Mouse (Mus musculus): ENCODE data around the gene Birc2.
"Not testable (repeated sequence)": the region's sequence is repeated elsewhere in the genome, so short reads cannot be mapped to it uniquely, and the experiment has no call there.

The Birc2 gene

DNA sequence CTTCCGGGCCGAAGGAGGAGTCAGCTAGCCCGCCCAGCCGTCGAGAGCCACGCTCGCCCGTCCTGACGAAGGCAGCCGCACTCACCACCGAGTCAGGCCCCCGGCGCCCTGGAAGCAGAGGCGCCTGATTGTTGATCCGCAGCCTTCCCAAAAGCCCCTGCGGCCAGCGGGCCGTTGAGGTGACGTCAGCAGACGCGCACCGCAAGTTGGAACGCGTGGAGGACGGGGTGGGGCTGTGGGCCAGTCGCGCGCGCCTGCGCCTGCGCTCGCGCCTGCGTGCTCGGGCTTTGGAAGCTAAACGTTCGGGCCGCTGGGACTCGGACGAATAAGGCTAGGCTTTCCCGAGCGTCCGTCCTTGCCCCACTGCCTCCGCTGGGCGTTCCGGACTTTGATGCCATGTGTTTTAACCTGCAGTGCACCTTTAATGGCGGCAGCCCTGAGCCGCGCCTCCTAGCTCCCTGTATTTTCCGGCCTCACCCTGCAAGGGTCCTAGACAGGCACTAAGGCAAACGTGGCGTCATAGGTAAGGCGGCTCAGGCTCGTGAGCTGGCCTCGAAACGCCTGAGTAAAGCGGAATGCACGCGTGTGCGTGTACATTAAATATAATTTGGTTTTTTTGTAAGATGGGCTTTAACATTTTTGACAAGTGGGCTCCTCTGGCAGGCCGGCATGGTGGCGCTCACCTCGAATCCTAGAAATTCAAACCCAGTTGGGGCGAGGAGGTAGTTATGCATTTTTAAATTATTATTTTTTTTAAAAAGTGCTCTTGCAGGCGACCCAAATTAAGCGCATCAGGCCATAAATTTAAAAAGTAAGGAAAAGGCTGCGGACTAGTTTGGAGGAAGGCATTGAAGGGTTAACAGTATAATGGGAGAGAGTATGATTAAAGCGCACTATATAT, at the start of gene Birc2:
Birc2 (minus strand) TSS at position 160 of the 901 bp plus-strand sequence.
- DNase-seq (ENCODE audit: low spot score) = peak; percentile 90

DNA sequence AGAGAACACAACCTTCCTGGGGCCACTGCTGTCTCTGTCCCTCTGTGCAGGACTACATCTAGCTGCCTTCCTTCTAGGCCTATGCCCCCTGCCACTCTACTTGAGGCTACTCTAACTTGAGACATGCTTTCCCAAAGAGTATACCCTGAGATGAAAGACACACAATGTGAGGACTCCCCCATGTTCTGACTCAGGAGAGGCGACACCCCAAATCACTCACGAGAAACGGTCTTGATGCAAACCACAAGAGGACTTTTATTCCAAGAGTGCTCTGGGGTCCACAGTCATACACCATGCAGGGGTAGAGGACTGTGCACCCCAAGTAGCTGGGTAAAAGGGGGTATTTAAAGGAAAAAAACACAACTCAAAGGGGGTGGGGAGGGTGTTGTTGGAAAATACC, 47.5 kb upstream of the Birc2 start:
- no peak for DNase-seq (ENCODE audit: low spot score)

GRCm38 (mm10) chr9:7882304-7882865, 45.5 kb upstream of the Birc2 start:
- DNase-seq (ENCODE audit: low spot score) = no peak

DNA sequence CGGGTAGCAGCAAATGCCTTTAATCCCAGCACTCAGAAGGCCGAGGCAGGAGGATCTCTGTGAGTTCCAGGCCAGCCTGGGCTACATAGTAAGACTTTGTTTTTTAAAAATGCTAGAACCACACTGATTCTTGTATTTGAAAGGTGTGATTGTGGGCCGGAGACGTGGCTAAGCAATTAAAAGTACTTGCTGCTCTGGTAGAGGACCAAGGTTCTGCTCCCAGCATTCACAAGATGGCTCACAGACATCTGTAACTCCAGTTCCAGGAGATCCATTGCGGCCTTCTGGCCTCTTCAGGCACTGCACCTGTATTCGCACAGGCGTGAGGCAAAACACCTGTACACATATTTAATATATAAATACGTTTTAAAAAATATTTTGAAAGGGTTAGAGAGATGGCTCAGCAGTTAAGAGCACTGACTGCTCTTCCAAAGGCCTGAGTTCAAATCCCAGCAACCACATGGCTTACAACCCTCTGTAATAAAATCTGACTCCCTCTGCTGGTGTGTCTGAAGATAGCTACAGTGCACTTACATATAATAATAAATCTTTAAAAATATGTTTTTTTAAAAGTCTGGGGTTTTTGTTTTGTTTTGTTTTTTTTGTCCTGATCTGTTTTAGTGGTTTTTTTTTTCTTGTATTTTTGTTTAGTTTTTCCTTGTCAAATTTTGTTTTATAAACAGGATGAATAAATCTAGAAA, 36.8 kb upstream of the Birc2 start:
- no peak for DNase-seq (ENCODE audit: low spot score)

DNA sequence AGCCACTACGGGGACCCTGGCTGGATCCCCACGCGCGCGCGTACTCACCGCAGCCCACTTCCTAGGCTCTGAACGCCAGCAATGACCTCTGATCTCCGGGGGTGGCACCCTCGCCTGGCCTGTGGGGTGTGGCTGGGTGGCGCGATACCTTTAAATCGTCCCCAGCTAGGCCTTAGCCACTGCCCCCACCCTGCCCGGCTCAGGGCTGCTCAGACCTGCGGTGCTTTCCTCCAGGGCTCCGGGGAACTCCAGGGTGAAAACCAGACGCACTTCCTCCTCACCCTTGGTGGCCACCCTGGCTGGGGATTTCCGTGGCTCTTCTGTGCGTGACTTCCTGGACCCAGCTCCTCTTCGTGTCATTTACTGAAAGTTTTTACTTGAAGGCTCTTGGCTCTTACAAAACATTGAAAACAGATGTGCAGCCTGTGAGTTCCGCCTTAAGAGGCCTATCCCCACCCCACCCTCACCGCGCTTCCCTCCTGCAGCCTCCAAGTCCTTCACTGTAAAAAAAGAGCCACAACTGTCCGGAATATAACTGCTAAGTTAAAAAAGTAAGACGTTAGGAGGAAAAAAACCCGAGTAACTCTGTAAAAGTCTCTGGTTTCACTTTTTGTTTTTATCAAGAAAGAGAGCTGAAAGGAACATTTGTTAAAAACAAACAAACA, 36.0 kb upstream of the Birc2 start, which contains the start of gene Birc3:
Birc3 (minus strand) TSS at position 412 of the 665 bp plus-strand sequence.
- DNase-seq (ENCODE audit: low spot score) = peak; percentile 14

DNA sequence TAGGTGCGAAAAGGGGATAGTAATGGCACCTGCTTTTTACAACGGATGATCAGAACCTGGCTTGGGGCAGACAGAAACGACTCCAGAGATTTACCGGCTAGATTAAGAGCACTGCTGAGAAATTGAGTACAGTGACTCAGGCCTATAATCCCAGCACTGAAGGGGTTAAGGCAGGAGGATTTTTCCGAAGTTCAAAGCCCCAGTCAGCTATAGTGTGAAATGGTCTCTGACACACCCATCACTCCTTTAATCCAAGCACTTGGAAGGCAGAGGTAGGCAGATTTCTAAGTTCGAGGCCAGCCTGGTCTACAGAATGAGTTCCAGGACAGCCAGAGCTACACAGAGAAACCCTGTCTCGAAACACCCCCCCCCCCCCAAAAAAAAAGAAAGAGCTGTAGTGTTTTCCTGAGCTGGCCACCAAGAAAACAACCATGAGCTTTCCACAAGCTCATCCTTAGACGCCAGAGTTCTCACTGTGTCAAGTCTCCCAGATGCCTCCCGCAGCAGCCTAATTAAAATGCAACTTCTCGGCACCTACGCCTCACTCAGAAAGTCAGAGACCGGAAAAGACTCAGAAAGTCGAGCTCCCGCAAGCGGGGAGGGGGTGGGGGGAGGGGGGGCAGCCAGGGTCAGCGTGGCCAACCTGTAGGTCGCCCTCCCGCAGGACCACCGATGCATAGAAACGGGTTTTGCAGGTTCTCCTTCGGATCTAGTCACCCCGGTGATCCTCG, 35.3 kb upstream of the Birc2 start:
- no peak for DNase-seq (ENCODE audit: low spot score)

DNA sequence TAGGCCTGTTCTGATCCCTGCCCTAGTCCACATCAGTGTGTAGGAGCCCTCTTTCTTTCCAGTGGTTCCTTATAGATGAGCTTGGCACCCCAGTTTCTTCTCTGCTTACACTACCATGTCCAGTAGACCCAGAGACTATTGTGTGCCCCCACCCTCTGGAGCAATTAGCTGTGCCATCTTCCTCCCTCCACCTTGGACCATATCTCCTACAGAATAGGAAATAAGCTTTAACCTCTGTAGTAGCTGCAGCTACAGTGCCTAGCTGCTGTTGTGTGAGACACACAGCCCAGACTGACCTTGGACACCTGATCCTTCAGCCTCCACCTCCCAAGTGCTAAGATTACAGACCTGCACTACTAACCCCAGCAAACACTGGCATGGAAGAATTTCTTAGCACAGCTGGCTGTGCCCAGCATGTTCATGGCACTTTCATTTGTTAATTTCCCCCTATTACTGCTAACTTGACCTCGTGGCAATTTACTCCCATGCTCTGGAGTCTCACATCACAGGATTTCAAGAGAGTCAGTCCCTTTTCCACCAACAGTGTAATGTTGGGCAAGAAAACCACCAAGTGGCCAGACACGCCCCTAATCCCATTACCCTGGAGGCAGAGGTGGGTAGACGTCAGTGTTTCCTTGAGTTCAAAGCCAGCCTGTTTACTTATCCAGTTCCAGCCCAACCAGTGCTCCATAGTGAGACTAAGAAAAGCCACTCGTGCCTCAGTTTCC, 34.6 kb upstream of the Birc2 start:
- DNase-seq (ENCODE audit: low spot score) = no peak

GRCm38 (mm10) chr9:7870556-7871315, 33.9 kb upstream of the Birc2 start:
- no peak for DNase-seq (ENCODE audit: low spot score)

- DNase-seq (ENCODE audit: low spot score) = no peak
Measured at GRCm38 (mm10) chr9:7868838-7869491, 32.1 kb upstream of the Birc2 start.

DNA sequence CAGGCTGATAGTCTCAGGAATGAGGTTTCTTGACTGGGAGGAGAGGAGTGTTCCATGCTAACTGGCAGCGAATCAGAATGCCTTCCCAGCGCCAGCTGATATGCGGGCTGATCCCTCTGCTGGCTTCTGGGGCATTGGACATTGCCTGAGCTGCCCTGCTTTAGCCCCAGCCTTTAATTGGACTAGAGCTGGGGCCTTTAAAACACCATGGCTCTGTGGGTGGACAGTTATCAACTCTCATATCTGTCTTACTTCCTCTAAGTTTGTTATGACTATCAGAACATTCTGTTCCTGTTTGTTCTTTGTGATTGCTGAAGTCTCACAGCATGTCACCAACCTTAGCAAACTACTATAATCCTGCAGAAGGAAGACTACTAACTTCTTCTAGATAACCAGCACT, 31.1 kb upstream of the Birc2 start:
- no peak for DNase-seq (ENCODE audit: low spot score)

- DNase-seq (ENCODE audit: low spot score) = not testable (repeated sequence)
Measured at GRCm38 (mm10) chr9:7866981-7867380, 30.1 kb upstream of the Birc2 start.

GRCm38 (mm10) chr9:7860976-7861375, 24.1 kb upstream of the Birc2 start:
- DNase-seq (ENCODE audit: low spot score) = no peak

- DNase-seq (ENCODE audit: low spot score) = no peak
Measured at GRCm38 (mm10) chr9:7855912-7856311, 19.0 kb upstream of the Birc2 start.

DNA sequence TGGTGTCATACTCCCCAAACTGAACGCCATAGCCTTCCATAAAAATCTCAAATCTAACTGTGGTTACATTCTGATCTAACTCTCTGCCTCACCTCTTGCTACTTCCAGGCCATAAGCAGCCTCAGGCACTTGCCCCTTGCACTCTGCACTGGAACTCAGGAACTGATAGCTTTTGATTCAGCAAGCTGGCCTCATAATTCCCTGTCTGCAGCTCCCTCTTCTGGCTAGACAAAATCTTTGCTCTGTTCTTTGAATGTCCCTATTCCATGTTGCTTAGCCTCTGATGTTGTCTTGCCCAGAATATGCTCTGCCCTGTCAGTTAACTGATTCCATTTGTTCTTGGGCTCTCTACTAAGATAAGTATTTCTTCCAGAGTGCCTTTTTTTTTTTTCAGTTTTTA, 18.5 kb upstream of the Birc2 start:
- no peak for DNase-seq (ENCODE audit: low spot score)

GRCm38 (mm10) chr9:7854196-7854595, 17.3 kb upstream of the Birc2 start:
- DNase-seq (ENCODE audit: low spot score) = not testable (repeated sequence)

DNA sequence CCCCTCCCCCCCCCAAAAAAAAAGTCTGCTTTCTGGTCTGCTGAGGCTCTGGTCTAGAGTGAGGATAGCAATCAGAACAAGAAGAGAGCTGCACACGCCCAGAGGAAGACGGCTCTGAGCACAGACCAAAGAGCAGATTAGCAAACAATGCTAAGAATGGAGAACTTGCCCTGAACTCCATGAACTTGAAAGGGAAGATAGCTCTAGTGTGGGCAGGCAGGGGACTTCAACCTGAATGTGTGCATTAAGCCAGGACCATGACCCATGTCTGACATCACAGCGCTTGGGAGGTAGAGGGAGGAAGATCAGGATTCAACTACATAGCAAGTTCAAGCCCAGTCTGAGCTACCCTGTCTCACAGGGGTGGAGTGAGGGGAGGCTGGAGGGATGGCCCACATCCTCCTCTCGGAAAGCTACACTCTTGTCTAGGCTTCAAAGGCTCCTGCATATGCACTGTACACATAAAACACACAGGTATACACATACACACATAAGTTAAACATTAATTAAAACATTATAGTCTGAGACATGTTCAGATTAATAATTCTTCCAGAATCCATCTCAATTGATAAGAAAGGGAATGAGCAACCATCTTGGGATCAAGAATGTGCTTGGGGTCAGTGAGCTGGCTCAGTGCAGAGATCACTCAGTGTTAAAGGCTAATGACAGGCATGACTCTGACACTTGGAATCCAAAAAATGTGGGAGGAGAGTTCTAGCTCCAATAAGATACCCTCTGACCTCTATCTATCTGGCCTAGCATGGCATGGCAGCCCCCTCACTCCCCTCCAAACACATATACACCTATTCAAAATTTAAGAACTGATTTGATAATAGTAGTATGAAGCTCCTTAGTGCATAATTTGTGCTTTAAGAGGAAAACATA, 15.7 kb upstream of the Birc2 start:
- DNase-seq (ENCODE audit: low spot score) = no peak

- no peak for DNase-seq (ENCODE audit: low spot score)
Measured at GRCm38 (mm10) chr9:7851841-7852240, 15.0 kb upstream of the Birc2 start.

GRCm38 (mm10) chr9:7848191-7848590, 11.3 kb upstream of the Birc2 start:
- no peak for DNase-seq (ENCODE audit: low spot score)
